Mouse (Mus musculus) stomach, postnatal 0 days (tissue): Measurements from ENCODE around the gene Eif3b. TPM values are rescaled to one million over a fixed set of nuclear protein-coding genes. Genes with fewer than 3 reads are reported as not detected.
A peak's percentile ranks its signal among the peaks of the same experiment; 100 is the strongest.

Source experiments
- ATAC-seq: fragments of 200-750 bp; cut with Nextera tagmentation; 2 replicates; pipeline ENCODE4 v1.8.0; 2017; ENCODE audit not compliant: low FRiP score, low TSS enrichment
- DNase-seq: peaks from one replicate; pipeline ENCODE4 v3.0.0-alpha.2; 2016; ENCODE audit warnings: low spot score
- H3K27ac ChIP-seq: fragments of 300-500 bp; sonication (generic); replicated peaks from 2 replicates; pipeline ENCODE4 v1.5.1; 2014; ENCODE audit warnings: mild to moderate bottlenecking, control low read depth
- H3K27me3 ChIP-seq: fragments of 300-500 bp; sonication (generic); 2 replicates; pipeline ENCODE4 v1.6.1; 2014; ENCODE audit warnings: low read length; ENCODE audit not compliant: control insufficient read depth, insufficient read depth
- H3K36me3 ChIP-seq: fragments of 300-500 bp; sonication (generic); 2 replicates; pipeline ENCODE4 v1.6.1; 2014; ENCODE audit warnings: low read length, mixed read lengths; ENCODE audit not compliant: control insufficient read depth, insufficient read depth
- H3K4me1 ChIP-seq: fragments of 300-500 bp; sonication (generic); replicated peaks from 2 replicates; pipeline ENCODE4 v1.6.1; 2014; ENCODE audit warnings: antibody characterized with exemption; ENCODE audit not compliant: control insufficient read depth, insufficient read depth
- H3K4me2 ChIP-seq: fragments of 300-500 bp; sonication (generic); replicated peaks from 2 replicates; pipeline ENCODE4 v1.6.1; 2014; ENCODE audit warnings: low read depth, mild to moderate bottlenecking, control low read depth, moderate library complexity
- H3K4me3 ChIP-seq: fragments of 300-500 bp; sonication (generic); 2 replicates; pipeline ENCODE4 v1.5.1; 2014; ENCODE audit warnings: low read depth, low read length, control low read depth
- H3K9ac ChIP-seq: fragments of 300-500 bp; sonication (generic); 2 replicates; pipeline ENCODE4 v1.6.1; 2014; ENCODE audit warnings: mild to moderate bottlenecking, low read length, control low read depth, mixed read lengths
- H3K9me3 ChIP-seq: fragments of 300-500 bp; sonication (generic); 2 replicates; pipeline ENCODE4 v1.6.1; 2016; ENCODE audit warnings: low read length; ENCODE audit not compliant: control insufficient read depth
- CTCF ChIP-seq: IDR thresholded peaks from 2 replicates; pipeline ENCODE4 v1.5.1; 2016; ENCODE audit warnings: antibody characterized with exemption, low read depth, mild to moderate bottlenecking, moderate library complexity
- EP300 ChIP-seq: optimal IDR thresholded peaks from 2 replicates; pipeline ENCODE3; 2016; ENCODE audit warnings: antibody characterized with exemption
- WGBS: fragments of 180-500 bp; shearing (Covaris S2); extraction: QIAGEN DNeasy Blood & Tissue Kit; methylation state at CpG from one replicate; pipeline ENCODE4 v1.1.7; 2014; 5-methylcytosine and 5-hydroxymethylcytosine counted together
- polyA plus RNA-seq: library from polyadenylated mRNA; unstranded; fragments of >200 nt; fragmentation: Nextera tagmentation; extraction: Ambion mirVana; gene quantifications from 2 replicates; pipeline ENCODE4 v1.2.1, GENCODE M21; 2015

The Eif3b gene
- polyA plus RNA-seq, 1 experiment from 2014 or later: 61.8 TPM

DNA sequence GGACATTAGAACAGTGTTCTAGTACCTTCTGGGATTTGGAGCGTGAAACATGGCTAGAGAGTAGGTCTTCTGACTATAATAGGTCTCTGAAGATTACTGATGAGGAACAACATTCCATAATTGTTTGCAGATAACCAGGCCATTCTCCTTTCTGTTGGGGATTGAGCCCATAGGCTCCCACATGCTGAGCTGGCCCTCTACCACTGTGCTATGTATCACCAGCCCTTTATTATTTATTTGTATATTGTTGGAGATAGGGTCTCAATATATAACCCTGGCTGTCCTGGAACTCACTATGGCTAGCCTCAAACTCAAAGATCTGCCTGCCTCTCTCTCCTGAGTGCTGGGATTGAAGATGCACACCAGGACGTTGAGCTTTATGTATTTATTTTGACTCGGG, 29.5 kb upstream of the Eif3b start:
- TF ChIP-seq EP300: no peak
- no peak for TF ChIP-seq CTCF
- no peaks in the 10 kb centered on the region for H3K9me3 ChIP-seq
- H3K4me1 ChIP-seq: no peaks in the 10 kb centered on the region
- peak overlapping the region; percentile 58 for H3K4me3 ChIP-seq
- 53% methylated on average over 3 of the region's 3 CpGs for WGBS
- DNase-seq (no peak), ATAC-seq (no peak)
- no peak overlapping the region for H3K27ac ChIP-seq
- no peak overlapping the region for H3K9ac ChIP-seq
- H3K36me3 ChIP-seq: no peaks in the 10 kb centered on the region
- peak overlapping the region; percentile 97 for H3K4me2 ChIP-seq
- no peaks in the 10 kb centered on the region for H3K27me3 ChIP-seq

DNA sequence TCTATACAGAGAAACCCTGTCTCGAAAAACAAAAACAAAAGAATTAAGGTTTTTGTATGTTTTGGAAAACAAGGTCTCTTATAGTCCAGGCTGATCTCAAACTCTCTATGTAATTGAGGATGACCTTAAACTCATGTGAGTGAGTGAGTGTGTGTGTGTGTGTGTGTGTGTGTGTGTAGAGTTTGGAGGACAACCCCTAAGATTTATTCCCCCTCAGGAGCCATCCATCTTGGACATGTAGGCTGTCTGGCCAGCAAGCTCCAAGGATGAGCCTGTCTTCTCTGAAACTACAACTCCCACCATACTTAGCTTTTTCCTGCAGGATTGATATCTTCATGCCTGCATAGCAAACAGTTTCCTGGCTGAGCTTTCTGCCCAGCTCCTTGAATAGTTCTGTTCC, 27.7 kb upstream of the Eif3b start:
- ATAC-seq (no peak), DNase-seq (no peak)
- Histone ChIP-seq H3K27me3 (no peaks in the 10 kb centered on the region), H3K9ac (no peak overlapping the region), H3K4me1 (no peaks in the 10 kb centered on the region), H3K4me3 (no peak overlapping the region), H3K4me2 (no peak overlapping the region), H3K36me3 (no peaks in the 10 kb centered on the region), H3K9me3 (no peaks in the 10 kb centered on the region), H3K27ac (no peak overlapping the region)
- WGBS: 69% methylated on average over 1 of the region's 1 CpGs
- TF ChIP-seq EP300: no peak

DNA sequence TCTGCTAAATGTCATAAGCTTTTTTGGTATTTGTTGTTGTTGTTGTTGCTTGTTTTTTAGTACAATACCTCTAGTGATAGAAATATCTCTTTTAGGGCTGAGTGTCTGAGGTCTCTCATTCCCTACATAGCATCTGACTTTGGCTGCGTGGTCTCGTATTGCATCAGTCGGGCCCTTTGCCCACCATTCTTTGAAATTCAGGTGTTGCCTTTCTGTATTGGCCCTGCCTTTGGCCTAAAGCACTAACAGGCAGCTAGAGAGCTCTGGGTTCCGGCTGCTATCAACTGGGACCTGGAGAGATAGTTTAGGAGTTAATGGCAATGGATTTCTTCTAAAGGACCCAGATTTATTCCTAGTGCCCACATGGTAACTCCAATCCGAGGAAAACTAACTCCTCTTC, 27.1 kb upstream of the Eif3b start:
- Histone ChIP-seq H3K4me2 (no peak overlapping the region), H3K4me1 (no peaks in the 10 kb centered on the region), H3K4me3 (no peak overlapping the region), H3K36me3 (no peaks in the 10 kb centered on the region), H3K27ac (no peak overlapping the region), H3K27me3 (no peaks in the 10 kb centered on the region), H3K9ac (no peak overlapping the region), H3K9me3 (no peaks in the 10 kb centered on the region)
- WGBS: 89% methylated on average over 5 of the region's 5 CpGs
- DNase-seq (no peak), ATAC-seq (no peak)
- TF ChIP-seq EP300 (no peak), CTCF (no peak)

DNA sequence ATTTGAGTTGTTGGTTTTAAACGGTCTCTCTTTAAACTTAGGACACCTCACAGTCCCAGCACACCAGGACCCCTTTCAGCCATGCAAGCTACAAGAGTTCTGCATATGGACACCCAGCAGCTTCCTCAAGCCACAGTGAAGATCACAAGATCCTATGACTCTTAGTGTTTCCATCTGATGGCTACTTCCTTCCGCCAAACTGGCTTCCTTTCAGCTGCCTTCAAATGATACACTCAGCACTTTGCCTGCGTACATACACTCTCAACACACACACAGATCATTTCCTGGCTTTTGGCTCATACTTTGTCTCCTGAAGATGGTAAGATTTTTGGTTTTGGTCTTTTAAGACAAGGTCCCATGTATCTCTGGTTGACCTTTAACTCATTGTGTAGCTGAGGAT, 26.4 kb upstream of the Eif3b start:
- no peak for ATAC-seq
- 85% methylated on average over 3 of the region's 3 CpGs for WGBS

DNA sequence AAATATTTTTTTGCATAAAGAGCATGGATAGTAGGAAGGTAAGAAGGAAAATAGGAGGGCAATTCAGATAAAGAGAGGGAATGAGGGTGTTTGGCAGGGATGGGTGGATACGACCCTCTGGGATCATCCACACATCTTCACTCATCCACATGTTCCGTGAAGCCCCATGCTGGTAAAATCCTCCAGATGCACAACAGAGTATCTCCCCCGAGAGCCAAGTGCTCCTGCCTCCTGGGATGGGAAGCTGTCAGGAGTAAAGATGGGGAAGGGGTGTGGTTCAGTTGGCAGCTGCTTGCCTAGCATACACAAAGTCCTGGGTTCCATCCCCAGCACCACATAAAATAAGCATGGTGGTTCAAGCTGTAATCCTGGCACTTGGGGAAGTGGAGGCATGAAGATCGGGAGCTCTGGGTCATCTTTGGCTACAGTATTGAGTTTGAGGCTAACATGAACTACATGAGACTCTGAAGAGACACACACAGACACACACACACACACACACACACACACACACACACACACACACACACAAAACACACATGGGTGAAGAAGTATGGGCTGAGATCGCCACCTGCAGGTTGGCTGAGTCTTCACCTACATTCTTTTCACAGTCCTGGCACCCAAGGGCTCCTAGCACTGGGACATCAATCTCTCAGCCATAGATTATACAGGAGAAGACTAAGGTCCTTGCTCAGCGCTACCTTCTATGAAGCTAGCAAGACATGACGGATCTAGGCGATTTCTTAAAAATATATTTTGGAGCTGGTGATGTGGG, 22.8 kb upstream of the Eif3b start:
- Histone ChIP-seq H3K4me1 (no peaks in the 10 kb centered on the region), H3K36me3 (no peaks in the 10 kb centered on the region), H3K27me3 (no peaks in the 10 kb centered on the region), H3K4me3 (no peak overlapping the region), H3K27ac (no peak overlapping the region), H3K9ac (no peak overlapping the region), H3K9me3 (no peaks in the 10 kb centered on the region), H3K4me2 (no peak overlapping the region)
- ATAC-seq (no peak), DNase-seq (peak; percentile 60)
- TF ChIP-seq EP300 (no peak), CTCF (peak; percentile 76)
- WGBS: 58% methylated on average over 8 of the region's 8 CpGs

More for the DNA sequence above, 26.4 kb upstream of the Eif3b start:
- DNase-seq: no peak
- TF ChIP-seq CTCF (no peak), EP300 (no peak)
- H3K4me2 ChIP-seq: no peak overlapping the region
- no peak overlapping the region for H3K4me3 ChIP-seq
- H3K4me1 ChIP-seq: no peaks in the 10 kb centered on the region
- H3K9ac ChIP-seq: no peak overlapping the region
- no peak overlapping the region for H3K27ac ChIP-seq
- H3K36me3 ChIP-seq: no peaks in the 10 kb centered on the region
- no peaks in the 10 kb centered on the region for H3K9me3 ChIP-seq
- H3K27me3 ChIP-seq: no peaks in the 10 kb centered on the region

DNA sequence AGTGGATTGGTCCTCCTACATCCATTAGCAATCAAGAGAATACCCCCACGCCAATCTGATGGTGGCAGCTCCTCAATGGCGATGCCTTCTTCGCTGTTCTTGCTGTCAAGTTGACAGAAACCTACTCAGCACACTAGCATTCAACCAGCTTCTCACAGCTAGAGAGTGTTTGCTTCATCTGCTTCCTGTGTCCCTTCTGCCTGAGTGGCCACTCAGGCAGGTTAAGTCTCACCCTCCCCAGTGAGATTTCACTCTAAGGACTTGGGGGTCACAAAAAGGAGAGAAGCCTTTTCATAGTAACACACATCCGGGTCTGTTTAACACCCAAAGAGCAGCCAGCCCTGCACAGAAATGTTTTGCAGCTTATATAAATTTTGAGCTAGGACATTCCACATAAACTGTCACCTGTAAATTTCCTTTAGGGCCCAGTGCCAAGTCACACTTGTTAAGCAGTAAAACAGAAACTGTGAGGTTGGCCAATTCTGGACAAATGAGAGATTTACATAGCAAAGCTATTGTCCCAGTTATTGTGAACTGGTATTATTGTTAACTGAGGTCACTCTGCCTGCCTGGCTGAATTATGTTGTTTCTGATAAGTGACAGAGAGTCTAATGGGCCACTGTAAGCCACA, 16.4 kb upstream of the Eif3b start:
- Histone ChIP-seq H3K27me3 (no peaks in the 10 kb centered on the region), H3K36me3 (no peaks in the 10 kb centered on the region), H3K9ac (no peak overlapping the region), H3K4me1 (no peaks in the 10 kb centered on the region), H3K9me3 (no peaks in the 10 kb centered on the region), H3K27ac (no peak overlapping the region), H3K4me3 (no peak overlapping the region), H3K4me2 (no peak overlapping the region)
- DNase-seq: no peak
- 0 out of 2 replicates have a peak, but pooled peaks have one; percentile 29 for ATAC-seq
- TF ChIP-seq EP300: no peak
- no peak for TF ChIP-seq CTCF
- WGBS: 69% methylated on average over 4 of the region's 4 CpGs
